Mouse (Mus musculus) heart, adult 9 months (tissue): ENCODE measurements around the gene Gm8926.
"Not testable (repeated sequence)": the region's sequence is repeated elsewhere in the genome, so short reads cannot be mapped to it uniquely, and the experiment has no call there.

Experiments
- DNase-seq, 2 experiments: peaks; one replicate each; pipeline ENCODE4 v3.0.0; 2022; ENCODE audit warnings: low spot score in 2 of 2

Gene Gm8926

DNA sequence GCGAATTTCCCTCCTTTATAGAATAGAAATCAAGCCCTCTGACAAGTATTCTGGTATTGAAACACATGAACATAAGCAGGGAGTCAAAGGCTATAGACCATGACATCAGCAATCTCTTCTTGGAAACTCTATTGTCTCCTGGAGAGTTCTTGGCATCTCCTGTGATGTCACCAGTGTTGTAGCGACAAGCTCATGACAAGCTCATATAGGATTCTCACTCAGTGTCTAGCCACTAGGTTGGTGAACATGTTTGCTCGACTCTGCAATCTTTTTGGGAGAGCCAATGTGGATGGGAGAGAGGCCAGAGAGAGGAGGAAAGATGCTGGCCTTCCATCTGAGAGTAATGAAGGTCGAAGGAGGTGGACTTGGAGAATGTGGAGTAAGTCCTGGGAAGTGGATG lies at the start of gene Gm8926:
Gene Gm8926, plus strand, starts transcription at position 301 of the 400 bp plus-strand sequence.
- DNase-seq: not testable (repeated sequence)
